Mouse (Mus musculus): ENCODE results near the gene Tmem268. TPM values are rescaled to one million over a fixed set of nuclear protein-coding genes. Genes with fewer than 3 reads are reported as not detected.
A peak's percentile ranks its signal among the peaks of the same experiment; 100 is the strongest.

The Tmem268 gene
- total RNA-seq, 2 experiments from 2014 or later: 13.8 to 14.5 TPM

DNA sequence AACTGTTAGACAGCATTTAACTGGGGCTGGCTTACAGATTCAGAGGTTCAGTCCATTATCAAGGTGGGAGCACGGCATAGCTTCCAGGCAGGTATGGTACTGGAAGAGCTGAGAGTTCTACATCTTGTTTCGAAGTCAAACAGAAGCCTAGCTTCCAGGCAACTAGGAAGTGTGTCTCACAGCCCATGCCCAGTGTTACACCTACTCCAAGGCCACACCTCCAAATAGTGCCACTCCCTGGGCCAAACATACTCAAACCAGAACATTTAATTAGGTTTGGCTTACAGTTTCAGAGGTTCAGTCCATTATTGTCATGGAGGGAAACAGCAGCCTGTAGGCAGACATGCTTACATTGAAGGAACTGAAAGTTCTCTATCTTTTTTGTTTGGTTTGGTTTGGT is 3.5 kb upstream of the Tmem268 start:
- no peak for DNase-seq

GRCm38 (mm10) chr4:63556665-63557064 is 1.9 kb upstream of the Tmem268 start:
- no peak for DNase-seq

GRCm38 (mm10) chr4:63557124-63558059 is 1.2 kb upstream of the Tmem268 start:
- no peak for DNase-seq

DNA sequence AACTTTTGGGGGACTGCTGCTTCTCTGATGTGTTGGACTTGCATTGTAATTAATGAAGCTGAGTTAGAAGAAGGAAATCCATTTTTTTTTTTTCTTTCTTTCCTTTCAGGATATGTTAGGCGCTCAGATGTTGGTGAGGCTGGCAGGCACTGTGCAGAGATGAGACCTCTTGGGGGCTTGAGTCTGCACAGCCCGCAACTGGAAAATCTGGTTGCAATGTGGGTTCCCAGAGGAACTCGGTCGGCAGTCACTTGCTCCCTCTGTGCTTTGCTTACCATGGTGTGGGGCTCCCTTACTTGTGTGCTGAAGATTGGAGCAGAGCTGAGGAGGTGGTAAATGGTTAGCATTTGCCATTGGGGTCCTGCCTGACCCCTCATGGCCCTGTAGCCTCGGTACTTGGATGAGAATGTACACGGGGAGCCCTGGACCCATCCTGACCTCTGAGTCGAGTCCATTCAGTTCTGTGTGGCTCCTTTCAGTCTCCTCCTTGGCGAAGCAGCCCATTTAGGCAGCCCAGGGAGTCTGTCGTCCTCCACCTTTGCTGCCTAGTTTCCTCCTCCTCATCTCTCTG is 631 bp downstream of the Tmem268 start:
- peak in 1 of 2 experiments; percentile 39 for DNase-seq

DNA sequence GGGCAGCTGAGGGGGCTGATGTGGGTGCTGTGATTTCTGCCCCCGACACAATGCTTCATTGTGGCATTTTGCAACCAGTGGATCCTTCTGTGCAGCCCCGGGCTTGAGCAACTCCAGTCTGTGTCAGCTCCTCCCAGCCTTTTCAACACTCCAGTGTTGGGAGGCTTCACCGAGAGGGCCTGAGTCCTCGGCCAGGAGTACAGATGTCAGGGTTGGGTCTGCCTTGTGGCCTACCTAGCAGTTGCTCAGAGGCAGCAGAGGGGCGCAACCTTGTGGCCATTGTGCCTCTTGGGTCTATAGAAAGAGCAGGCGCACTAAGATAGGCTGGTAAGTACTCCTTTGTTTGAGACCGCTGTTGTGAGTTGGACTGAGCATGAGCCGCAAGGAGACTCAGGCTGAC is 1.5 kb downstream of the Tmem268 start:
- DNase-seq: peak in 1 of 2 experiments; percentile 33

DNA sequence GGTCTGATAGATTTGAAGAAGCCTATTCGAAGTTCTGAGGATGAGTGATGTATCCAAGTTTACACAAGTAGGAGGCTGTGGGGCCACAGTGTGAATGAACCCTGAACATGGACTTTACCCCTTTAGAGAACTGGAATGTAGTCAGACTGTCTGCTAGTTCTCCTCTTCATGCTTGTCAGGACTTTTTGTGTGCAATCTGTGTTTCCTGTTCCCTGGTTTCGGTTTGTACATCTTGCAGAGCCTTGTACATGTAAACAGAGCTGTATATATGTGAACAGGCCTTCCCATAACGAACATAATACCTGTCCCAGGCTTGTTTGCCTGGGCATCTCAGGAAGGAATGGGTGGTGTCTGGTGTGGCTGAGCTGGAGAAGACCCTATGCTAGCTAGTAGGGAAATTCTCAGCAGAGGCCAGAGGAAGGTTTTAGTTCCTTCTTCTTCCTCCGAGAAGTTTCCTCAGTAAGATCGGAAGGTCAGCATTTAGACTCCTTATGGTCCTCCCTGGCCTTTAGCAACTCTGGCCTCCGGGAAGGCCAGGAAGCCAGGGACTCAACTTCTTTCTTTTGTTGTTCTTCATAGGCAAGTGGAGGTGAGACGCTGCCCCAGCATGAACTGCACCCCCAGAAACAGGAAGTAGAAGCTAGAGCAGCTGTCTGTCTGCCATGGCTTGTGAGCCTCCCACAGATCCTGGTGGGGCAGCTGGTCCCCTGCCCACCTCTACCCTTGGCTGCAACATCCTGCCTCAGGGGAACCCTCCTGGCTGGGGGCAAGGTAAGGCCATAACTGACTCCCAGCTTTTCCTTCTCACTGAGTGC is 3.5 kb downstream of the Tmem268 start:
- DNase-seq: peak in 1 of 2 experiments; percentile 49

DNA sequence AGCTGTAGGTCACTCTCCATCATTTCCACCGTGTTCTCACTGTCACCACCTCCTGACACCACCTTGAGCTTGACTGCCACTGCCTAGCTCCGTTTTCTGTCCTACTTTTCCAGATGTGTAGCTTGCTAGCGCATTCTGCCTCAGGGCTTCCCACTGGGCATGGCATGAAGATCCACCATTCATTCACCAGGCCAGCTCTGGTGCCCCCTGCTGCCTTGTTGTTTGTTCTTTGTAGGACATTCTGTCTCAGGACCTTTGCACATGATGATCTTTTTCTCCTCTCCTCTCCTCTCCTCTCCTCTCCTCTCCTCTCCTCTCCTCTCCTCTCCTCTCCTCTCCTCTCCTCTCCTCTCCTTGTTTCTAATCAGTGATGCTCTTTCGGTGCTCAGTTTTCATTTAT is 4.2 kb downstream of the Tmem268 start:
- no peak for DNase-seq

- DNase-seq: no peak
These were observed 9.3 kb downstream of the Tmem268 start for GRCm38 (mm10) chr4:63567712-63568390.

- DNase-seq: no peak
These were observed 10.7 kb downstream of the Tmem268 start for GRCm38 (mm10) chr4:63569322-63569721.

- DNase-seq: no peak
These were observed 11.7 kb downstream of the Tmem268 start for GRCm38 (mm10) chr4:63570208-63570781.

- no peak for DNase-seq
These were observed 14.0 kb downstream of the Tmem268 start for GRCm38 (mm10) chr4:63572621-63573020.

DNA sequence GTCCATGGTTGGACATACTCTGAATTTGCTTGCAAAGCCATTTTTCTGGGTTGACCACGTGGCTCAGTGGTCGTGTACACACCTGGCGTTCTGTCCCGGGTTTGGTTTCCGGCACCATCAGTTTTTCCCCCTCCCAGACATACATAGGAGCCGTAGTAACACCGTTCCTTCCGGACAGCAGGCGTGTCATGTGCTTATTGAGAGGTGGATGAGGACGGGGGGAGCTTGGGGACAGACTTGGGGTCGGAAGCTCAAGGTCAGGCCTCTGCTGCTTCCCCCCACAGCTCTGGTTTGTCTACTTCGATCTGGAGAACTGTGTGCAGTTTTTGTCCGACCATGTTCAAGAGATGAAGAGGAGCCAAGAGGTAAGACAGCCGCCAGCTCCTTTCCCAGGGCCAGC is 21.1 kb downstream of the Tmem268 start:
- no peak for DNase-seq

- no peak for DNase-seq
These were observed 21.5 kb downstream of the Tmem268 start for GRCm38 (mm10) chr4:63580078-63580477.

DNA sequence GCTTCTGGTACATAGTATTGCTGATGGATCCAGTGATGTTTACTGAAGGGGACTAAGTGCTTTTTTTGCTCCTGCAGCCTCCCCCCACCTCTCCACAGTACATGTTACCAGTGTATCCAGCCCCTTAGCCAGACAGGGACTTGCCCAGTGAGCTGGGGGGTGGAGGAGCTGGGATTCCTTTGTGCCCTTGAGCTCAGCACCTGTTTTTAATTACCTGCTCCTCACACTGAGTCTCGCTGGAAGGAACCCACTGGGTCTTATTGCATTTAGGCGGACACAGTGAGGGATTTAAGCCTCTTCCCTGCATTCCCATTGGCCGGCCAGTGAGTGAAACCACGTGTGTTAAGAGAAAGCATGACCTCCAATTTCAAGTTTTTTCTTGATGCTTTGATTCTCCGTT is 24.0 kb downstream of the Tmem268 start:
- DNase-seq: no peak

DNA sequence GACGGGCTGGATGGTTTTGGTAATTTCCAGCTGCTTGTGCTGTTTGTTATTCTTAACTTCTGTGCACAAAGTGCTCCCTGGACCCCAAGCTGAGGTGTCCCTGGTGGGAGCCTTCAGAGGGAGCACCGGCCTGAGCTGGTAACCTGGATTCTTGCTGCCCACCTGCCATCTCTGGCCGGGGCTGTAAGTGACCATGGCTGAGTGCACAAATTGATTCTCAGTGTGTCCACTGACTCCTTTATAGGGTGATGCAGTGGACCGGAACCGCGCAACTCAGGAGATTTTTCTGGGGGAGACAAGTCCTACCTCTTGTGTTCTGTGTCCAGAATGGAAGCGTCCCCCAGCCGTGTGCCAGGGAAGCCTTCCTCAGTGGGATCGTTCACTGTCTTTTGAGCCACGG is 26.6 kb downstream of the Tmem268 start:
- no peak for DNase-seq

- DNase-seq: no peak
These were observed 27.7 kb downstream of the Tmem268 start for GRCm38 (mm10) chr4:63586240-63586639.

DNA sequence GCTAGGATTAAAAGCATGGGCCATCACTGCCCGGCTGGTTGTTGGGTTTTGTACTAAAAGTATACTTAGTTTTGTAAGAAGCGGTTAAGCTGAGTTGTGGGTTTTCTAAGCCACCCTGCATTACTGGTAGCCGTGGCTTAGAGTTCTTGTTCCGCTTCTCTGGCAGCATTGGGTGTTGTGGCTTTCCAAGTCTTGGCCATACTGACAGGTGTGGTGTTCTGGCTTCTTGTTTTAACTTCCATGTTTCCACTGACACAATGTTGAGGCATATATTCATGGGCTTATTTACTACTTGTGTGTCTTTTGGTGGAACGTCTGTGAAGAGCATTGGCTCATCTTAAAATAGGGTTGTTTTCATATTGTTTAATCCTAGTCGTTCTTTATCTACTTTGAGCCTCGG is 31.4 kb downstream of the Tmem268 start:
- DNase-seq: no peak

DNA sequence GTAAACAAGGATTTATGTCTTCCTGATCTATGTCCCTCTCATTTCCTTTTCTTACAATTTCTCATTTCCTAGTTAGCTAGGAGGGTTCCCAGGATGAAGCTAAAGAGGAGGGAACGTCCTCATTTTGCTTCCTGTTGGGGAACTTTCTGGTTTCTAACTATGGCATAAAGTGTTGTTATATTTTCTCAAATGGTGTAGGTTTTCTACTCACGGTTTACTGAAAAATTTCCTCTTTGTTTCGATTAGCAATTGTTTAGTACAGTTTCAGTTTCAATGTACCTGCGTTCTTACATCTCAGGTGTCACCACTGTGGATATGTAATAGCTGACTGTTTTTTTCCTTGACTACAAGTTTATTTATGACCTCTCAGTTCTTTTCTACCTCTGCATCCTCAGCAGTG is 32.0 kb downstream of the Tmem268 start:
- DNase-seq: no peak

- DNase-seq: peak; percentile 49 to 62
These were observed 36.0 kb downstream of the Tmem268 start for GRCm38 (mm10) chr4:63594459-63595110.

GRCm38 (mm10) chr4:63595259-63595658 is 36.7 kb downstream of the Tmem268 start:
- no peak for DNase-seq

DNA sequence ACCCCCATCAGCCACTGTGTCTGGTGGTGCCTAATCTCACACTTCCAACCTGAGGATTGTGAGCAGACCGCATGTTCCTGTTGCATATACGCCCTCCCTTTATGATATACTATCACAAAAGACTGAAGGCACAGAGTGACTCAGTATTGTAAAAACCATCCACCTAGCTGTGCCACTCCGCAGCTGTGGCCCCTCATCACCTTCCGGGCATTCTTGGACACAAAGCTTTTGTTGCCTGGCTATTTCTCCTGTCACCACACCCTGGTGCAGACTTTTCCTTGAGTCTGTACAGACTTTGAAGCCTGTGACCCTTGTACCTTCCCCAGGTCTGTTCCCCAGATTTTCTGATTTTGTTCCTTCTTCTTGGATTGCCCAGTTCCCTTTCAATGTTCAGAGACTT is 37.4 kb downstream of the Tmem268 start:
- no peak for DNase-seq
